22 mouse cellular contexts compared by ENCODE assay signal in genomic region chr9:15020561-15021080, GRCm38 (mm10). TPM values are rescaled to one million over a fixed set of nuclear protein-coding genes. Genes with fewer than 3 reads are reported as not detected.
DNase-seq lines count a peak whose midpoint lies in the region; ATAC-seq lines count a peak whose summit lies in the region.
"Had no signal": no experiment of that assay in that cellular context is flagged by ENCODE, and none has a peak within 500 bp of the region (broad histone marks: within the 10 kb centered on the region; RNA-seq: fewer than 3 reads in every experiment).

No protein-coding gene starts in this region.

- ATAC-seq in frontal cortex, adult (ENCODE audit: low TSS enrichment): peak; percentile 13; the same call in 1 of the 2 replicates
- ATAC-seq in CD4-positive, CD25-positive, alpha-beta regulatory T cell, adult 4 months: peak; percentile 13
- ATAC-seq in inflammation-experienced regulatory T-cells, adult 6 months: peak; percentile 12
- ATAC-seq: forebrain, embryonic 15.5 days; hindbrain, postnatal 0 days; intestine, embryonic 15.5 days; Patski had no signal

- no peak for DNase-seq in frontal cortex, postnatal 10 days (ENCODE audit: low spot score in 2 of 2)
- peak; percentile 19 for DNase-seq in ZHBTc4 (ENCODE audit: low read depth, low spot score)
- no peak for DNase-seq in kidney, postnatal 4 days
- DNase-seq in urinary bladder, postnatal 10 days (ENCODE audit: low spot score): no peak
- DNase-seq in heart, adult 11 months: no peak
- DNase-seq: adrenal gland, postnatal 10 days; adrenal gland, postnatal 36 days; cerebellum, adult 9-11 months; embryo, embryonic 11 days; gastrocnemius, adult 2 months; gastrocnemius, postnatal 14 days; heart, adult 18-20 months; heart, postnatal 14 days; heart, postnatal 4 days; kidney, adult 11 months had no signal

RNA-seq across cellular contexts. Expression of gene Panx1, which starts 24.7 kb away (rescaled TPM):
- 10 to 100 TPM; 16.1 to 23.4 TPM for polyA plus RNA-seq in CD4-positive, CD25-positive, alpha-beta regulatory T cell, adult 4 months (2017; shearing (Covaris generic))
- 10 to 100 TPM; 21.8 to 27.3 (median 22.6) TPM for polyA plus RNA-seq in inflammation-experienced regulatory T-cells, adult 6 months (2017; shearing (Covaris generic))
